In genomic region chr11:47113081-47113480, GRCm38 (mm10) we compare ENCODE assay signal across 30 mouse cellular contexts.
DNase-seq lines count a peak whose midpoint lies in the region; ATAC-seq and TF ChIP-seq lines count a peak whose summit lies in the region.
"Had no signal": no experiment of that assay in that cellular context is flagged by ENCODE, and none has a peak within 500 bp of the region (broad histone marks: within the 10 kb centered on the region; RNA-seq: fewer than 3 reads in every experiment).

No protein-coding gene starts in this region.

- 23% methylated on average over 5 of the region's 5 CpGs for WGBS in kidney, postnatal 0 days
- 62% methylated on average over 5 of the region's 5 CpGs for WGBS in embryonic facial prominence, embryonic 10.5 days

- H3K4me1 ChIP-seq in kidney, postnatal 0 days (replicated peaks; ENCODE audit: insufficient read depth, low read length), result no peaks in the 10 kb centered on the region
- peaks cover 26% of the 10 kb centered on the region for H3K4me1 ChIP-seq in embryonic facial prominence, embryonic 10.5 days
- H3K4me1 ChIP-seq: liver, embryonic 13.5 days; neural tube, embryonic 12.5 days had no signal

- no peaks in the 10 kb centered on the region for H3K27me3 ChIP-seq in kidney, postnatal 0 days (ENCODE audit: insufficient read depth, low read length)
- no peaks in the 10 kb centered on the region for H3K27me3 ChIP-seq in embryonic facial prominence, embryonic 10.5 days (replicated peaks; ENCODE audit: low read depth, poor library complexity, severe bottlenecking)
- H3K27me3 ChIP-seq: heart, embryonic 12.5 days; hindbrain, embryonic 13.5 days; limb, embryonic 15.5 days; liver, embryonic 13.5 days; neural tube, embryonic 12.5 days had no signal

- H3K9ac ChIP-seq in kidney, postnatal 0 days (ENCODE audit: low read depth, low read length), result no peak overlapping the region
- H3K9ac ChIP-seq: heart, embryonic 12.5 days; hindbrain, embryonic 13.5 days; limb, embryonic 15.5 days; liver, embryonic 13.5 days; neural tube, embryonic 12.5 days had no signal

- TF ChIP-seq CTCF in kidney, postnatal 0 days (IDR thresholded peaks at IDR 0.05; ENCODE audit: low read depth), result no peak

- H3K4me2 ChIP-seq in kidney, postnatal 0 days (ENCODE audit: low read length), result no peak overlapping the region
- H3K4me2 ChIP-seq: heart, embryonic 12.5 days; hindbrain, embryonic 13.5 days; limb, embryonic 15.5 days; liver, embryonic 13.5 days; neural tube, embryonic 12.5 days had no signal

- peak; percentile 62 for DNase-seq in kidney, postnatal 0 days (ENCODE audit: low spot score)
- no peak for DNase-seq in kidney, adult 8-10 months
- DNase-seq in embryo, embryonic 11.5 days (ENCODE audit: low read depth, low spot score), result peak; percentile 20
- DNase-seq in embryonic facial prominence, embryonic 10.5 days (ENCODE audit: low spot score), result peak; percentile 21
- DNase-seq in forelimb bud, embryonic 11.5 days (ENCODE audit: low read depth, low spot score), result peak; percentile 54
- no peak for DNase-seq in spleen, postnatal 4 days (ENCODE audit: low spot score in 2 of 2)
- DNase-seq in adrenal gland, adult 8-10 months, result no peak
- DNase-seq in cerebellum, postnatal 14 days, result no peak
- DNase-seq: adrenal gland, postnatal 36 days; B cell, adult 2 months; cerebellum, adult 18-20 months; gastrocnemius, postnatal 36 days; heart, adult 18-20 months; heart, postnatal 4 days; liver, embryonic 13.5 days; lung, adult 2 months; lung, postnatal 14 days; right cerebral cortex, postnatal 4 days; thymus, postnatal 4 days had no signal

- no peak overlapping the region for H3K27ac ChIP-seq in kidney, postnatal 0 days
- peak overlapping the region; percentile 61 for H3K27ac ChIP-seq in embryonic facial prominence, embryonic 10.5 days (replicated peaks)
- H3K27ac ChIP-seq: hindbrain, embryonic 13.5 days; layer of hippocampus, adult 2 months; left cerebral cortex, adult 2 months; limb, embryonic 15.5 days; liver, embryonic 13.5 days; midbrain, embryonic 10.5 days; neural tube, embryonic 12.5 days had no signal

- no peak overlapping the region for H3K4me3 ChIP-seq in kidney, postnatal 0 days (replicated peaks; ENCODE audit: low read depth, low read length)
- H3K4me3 ChIP-seq in embryonic facial prominence, embryonic 10.5 days, result no peak overlapping the region
- H3K4me3 ChIP-seq: erythroblast, embryonic 14.5 days; heart, embryonic 12.5 days; hindbrain, embryonic 13.5 days; layer of hippocampus, adult 2 months; left cerebral cortex, adult 2 months; limb, embryonic 15.5 days; liver, embryonic 13.5 days; midbrain, embryonic 10.5 days; myocyte; neural tube, embryonic 12.5 days had no signal

- H3K36me3 ChIP-seq in kidney, postnatal 0 days (ENCODE audit: insufficient read depth, low read length), result no peaks in the 10 kb centered on the region
- H3K36me3 ChIP-seq in embryonic facial prominence, embryonic 10.5 days (replicated peaks), result no peaks in the 10 kb centered on the region
- H3K36me3 ChIP-seq: heart, embryonic 12.5 days; hindbrain, embryonic 13.5 days; limb, embryonic 15.5 days; liver, embryonic 13.5 days; midbrain, embryonic 10.5 days; neural tube, embryonic 12.5 days had no signal

- ATAC-seq in kidney, postnatal 0 days (replicated peaks; ENCODE audit: low FRiP score, low read depth), result no peak
- ATAC-seq: intestine, postnatal 0 days; midbrain, embryonic 16.5 days had no signal

- no peaks in the 10 kb centered on the region for H3K9me3 ChIP-seq in kidney, postnatal 0 days (replicated peaks; ENCODE audit: low read length)
- H3K9me3 ChIP-seq in embryonic facial prominence, embryonic 10.5 days, result no peaks in the 10 kb centered on the region
- H3K9me3 ChIP-seq: heart, embryonic 12.5 days; hindbrain, embryonic 13.5 days; limb, embryonic 15.5 days; liver, embryonic 13.5 days; midbrain, embryonic 10.5 days; neural tube, embryonic 12.5 days had no signal

Comparison
In these comparisons a context has a peak if more than half of its experiments do, and no peak if none do; other contexts are left out.
1. DNase-seq: peak in kidney, postnatal 0 days (single experiment), embryo, embryonic 11.5 days (single experiment), embryonic facial prominence, embryonic 10.5 days (single experiment) and forelimb bud, embryonic 11.5 days (single experiment); none in kidney, adult 8-10 months (0 of 2), spleen, postnatal 4 days (0 of 2), adrenal gland, adult 8-10 months (single experiment) and cerebellum, postnatal 14 days (0 of 2).